Mouse (Mus musculus): Measurements from ENCODE around the gene Elmod3. TPM values are rescaled to one million over a fixed set of nuclear protein-coding genes. Genes with fewer than 3 reads are reported as not detected.

Gene Elmod3
- total RNA-seq, 1 experiment, result 4.3 TPM

- in situ Hi-C loops (cut with MboI; ENCODE audit: low sequenced_read_pairs in 2 of 2, unreplicated experiment in 2 of 2), result no loop called here
- H3K4me3 ChIP-seq (ENCODE audit: insufficient read depth in 1 of 2, low read depth in 1 of 2, low read length in 2 of 2, poor library complexity in 1 of 2, severe bottlenecking in 1 of 2), result no peak overlapping the region
- no peak for TF ChIP-seq ZNF384 (IDR thresholded peaks at IDR 0.05; ENCODE audit: low read depth, low read length)
- no peak for TF ChIP-seq ZC3H11A (IDR thresholded peaks at IDR 0.05; ENCODE audit: borderline replicate concordance, low read depth, low read length)
- no peak for TF ChIP-seq HCFC1 (IDR thresholded peaks at IDR 0.05; ENCODE audit: borderline replicate concordance, insufficient read depth, low read length)
- H3K27ac ChIP-seq (ENCODE audit: insufficient read depth, low read depth, low read length, poor library complexity, severe bottlenecking), result no peak overlapping the region
- H3K4me1 ChIP-seq (ENCODE audit: control insufficient read depth in 2 of 2, insufficient read depth in 2 of 2, low read length in 2 of 2, poor library complexity in 1 of 2), result peaks cover 0 to 8% of the 10 kb centered on the region in 2 experiments; a peak in 1 of 4 replicates
- DNase-seq (ENCODE audit: low read depth, low spot score), result no peak
- H3K9me3 ChIP-seq (ENCODE audit: control insufficient read depth, insufficient read depth, low read depth, low read length), result no peaks in the 10 kb centered on the region
- no peak overlapping the region for H3K9ac ChIP-seq (ENCODE audit: insufficient read depth, low read depth, low read length, poor library complexity, severe bottlenecking)
- H3K36me3 ChIP-seq (ENCODE audit: control insufficient read depth, insufficient read depth, low read length, poor library complexity, severe bottlenecking), result no peaks in the 10 kb centered on the region
Observed at GRCm38 (mm10) chr6:72562894-72563293, 35.3 kb downstream of the Elmod3 start.

GRCm38 (mm10) chr6:72562486-72562885 is 35.7 kb downstream of the Elmod3 start:
- H3K27ac ChIP-seq (ENCODE audit: insufficient read depth, low read depth, low read length, poor library complexity, severe bottlenecking), result no peak overlapping the region
- in situ Hi-C loops (cut with MboI; ENCODE audit: low sequenced_read_pairs in 2 of 2, unreplicated experiment in 2 of 2), result no loop called here
- no peak for TF ChIP-seq MAFK (IDR thresholded peaks at IDR 0.05; ENCODE audit: insufficient read depth, low read depth, low read length)
- no peak for TF ChIP-seq HCFC1 (IDR thresholded peaks at IDR 0.05; ENCODE audit: borderline replicate concordance, insufficient read depth, low read length)
- TF ChIP-seq ZC3H11A (IDR thresholded peaks at IDR 0.05; ENCODE audit: borderline replicate concordance, low read depth, low read length), result no peak
- no peak for TF ChIP-seq CHD2 (IDR thresholded peaks at IDR 0.05; ENCODE audit: low read depth, low read length)
- no peak for TF ChIP-seq ZNF384 (IDR thresholded peaks at IDR 0.05; ENCODE audit: low read depth, low read length)
- H3K4me1 ChIP-seq (ENCODE audit: control insufficient read depth in 2 of 2, insufficient read depth in 2 of 2, low read length in 2 of 2, poor library complexity in 1 of 2), result peaks cover 0 to 8% of the 10 kb centered on the region in 2 experiments; a peak in 1 of 4 replicates
- no peaks in the 10 kb centered on the region for H3K36me3 ChIP-seq (ENCODE audit: control insufficient read depth, insufficient read depth, low read length, poor library complexity, severe bottlenecking)
- DNase-seq (ENCODE audit: low read depth, low spot score), result no peak
- H3K4me3 ChIP-seq (ENCODE audit: insufficient read depth in 1 of 2, low read depth in 1 of 2, low read length in 2 of 2, poor library complexity in 1 of 2, severe bottlenecking in 1 of 2), result no peak overlapping the region
- H3K9me3 ChIP-seq (ENCODE audit: control insufficient read depth, insufficient read depth, low read depth, low read length), result no peaks in the 10 kb centered on the region
- no peak overlapping the region for H3K9ac ChIP-seq (ENCODE audit: insufficient read depth, low read depth, low read length, poor library complexity, severe bottlenecking)

GRCm38 (mm10) chr6:72560801-72561200 is 37.4 kb downstream of the Elmod3 start:
- no peaks in the 10 kb centered on the region for H3K9me3 ChIP-seq (ENCODE audit: control insufficient read depth, insufficient read depth, low read depth, low read length)
- H3K27ac ChIP-seq (ENCODE audit: insufficient read depth, low read depth, low read length, poor library complexity, severe bottlenecking), result no peak overlapping the region
- no peak for DNase-seq (ENCODE audit: low read depth, low spot score)
- no peak for TF ChIP-seq ZNF384 (IDR thresholded peaks at IDR 0.05; ENCODE audit: low read depth, low read length)
- no peak for TF ChIP-seq ZC3H11A (IDR thresholded peaks at IDR 0.05; ENCODE audit: borderline replicate concordance, low read depth, low read length)
- TF ChIP-seq MAFK (IDR thresholded peaks at IDR 0.05; ENCODE audit: insufficient read depth, low read depth, low read length), result no peak
- no peak for TF ChIP-seq CHD2 (IDR thresholded peaks at IDR 0.05; ENCODE audit: low read depth, low read length)
- TF ChIP-seq HCFC1 (IDR thresholded peaks at IDR 0.05; ENCODE audit: borderline replicate concordance, insufficient read depth, low read length), result no peak
- no peak overlapping the region for H3K4me3 ChIP-seq (ENCODE audit: insufficient read depth in 1 of 2, low read depth in 1 of 2, low read length in 2 of 2, poor library complexity in 1 of 2, severe bottlenecking in 1 of 2)
- peaks cover 0 to 8% of the 10 kb centered on the region in 2 experiments; a peak in 1 of 4 replicates for H3K4me1 ChIP-seq (ENCODE audit: control insufficient read depth in 2 of 2, insufficient read depth in 2 of 2, low read length in 2 of 2, poor library complexity in 1 of 2)
- in situ Hi-C loops (cut with MboI; ENCODE audit: low sequenced_read_pairs in 2 of 2, unreplicated experiment in 2 of 2), result no loop called here
- no peaks in the 10 kb centered on the region for H3K36me3 ChIP-seq (ENCODE audit: control insufficient read depth, insufficient read depth, low read length, poor library complexity, severe bottlenecking)
- no peak overlapping the region for H3K9ac ChIP-seq (ENCODE audit: insufficient read depth, low read depth, low read length, poor library complexity, severe bottlenecking)

- Histone ChIP-seq H3K9me3 (ENCODE audit: control insufficient read depth, insufficient read depth, low read depth, low read length) (no peaks in the 10 kb centered on the region), H3K4me3 (ENCODE audit: insufficient read depth in 1 of 2, low read depth in 1 of 2, low read length in 2 of 2, poor library complexity in 1 of 2, severe bottlenecking in 1 of 2) (peak overlapping the region; percentile 28 to 43), H3K27ac (ENCODE audit: insufficient read depth, low read depth, low read length, poor library complexity, severe bottlenecking) (peak overlapping the region; percentile 25; the same call in 1 of the 2 replicates), H3K36me3 (ENCODE audit: control insufficient read depth, insufficient read depth, low read length, poor library complexity, severe bottlenecking) (no peaks in the 10 kb centered on the region), H3K9ac (ENCODE audit: insufficient read depth, low read depth, low read length, poor library complexity, severe bottlenecking) (no peak overlapping the region; the same call in 1 of the 2 replicates), H3K4me1 (ENCODE audit: control insufficient read depth in 2 of 2, insufficient read depth in 2 of 2, low read length in 2 of 2, poor library complexity in 1 of 2) (peaks cover 2 to 6% of the 10 kb centered on the region in 2 experiments; a peak in 1 of 4 replicates)
- in situ Hi-C loops (cut with MboI; ENCODE audit: low sequenced_read_pairs in 2 of 2, unreplicated experiment in 2 of 2), result no loop called here
- DNase-seq (ENCODE audit: low read depth, low spot score), result no peak
- TF ChIP-seq ZC3H11A (IDR thresholded peaks at IDR 0.05; ENCODE audit: borderline replicate concordance, low read depth, low read length) (no peak), MAFK (IDR thresholded peaks at IDR 0.05; ENCODE audit: insufficient read depth, low read depth, low read length) (no peak), ZNF384 (IDR thresholded peaks at IDR 0.05; ENCODE audit: low read depth, low read length) (no peak), HCFC1 (IDR thresholded peaks at IDR 0.05; ENCODE audit: borderline replicate concordance, insufficient read depth, low read length) (no peak), CHD2 (IDR thresholded peaks at IDR 0.05; ENCODE audit: low read depth, low read length) (no peak)
Observed at GRCm38 (mm10) chr6:72553079-72553412, 45.2 kb downstream of the Elmod3 start.

Measured in ES-E14 (cell line).